Mouse (Mus musculus): ENCODE data around the gene Zc3h8. TPM values are rescaled to one million over a fixed set of nuclear protein-coding genes. Genes with fewer than 3 reads are reported as not detected.
A peak's percentile ranks its signal among the peaks of the same experiment; 100 is the strongest.

The Zc3h8 gene
- polyA plus RNA-seq, 1 experiment = 1.6 TPM

DNA sequence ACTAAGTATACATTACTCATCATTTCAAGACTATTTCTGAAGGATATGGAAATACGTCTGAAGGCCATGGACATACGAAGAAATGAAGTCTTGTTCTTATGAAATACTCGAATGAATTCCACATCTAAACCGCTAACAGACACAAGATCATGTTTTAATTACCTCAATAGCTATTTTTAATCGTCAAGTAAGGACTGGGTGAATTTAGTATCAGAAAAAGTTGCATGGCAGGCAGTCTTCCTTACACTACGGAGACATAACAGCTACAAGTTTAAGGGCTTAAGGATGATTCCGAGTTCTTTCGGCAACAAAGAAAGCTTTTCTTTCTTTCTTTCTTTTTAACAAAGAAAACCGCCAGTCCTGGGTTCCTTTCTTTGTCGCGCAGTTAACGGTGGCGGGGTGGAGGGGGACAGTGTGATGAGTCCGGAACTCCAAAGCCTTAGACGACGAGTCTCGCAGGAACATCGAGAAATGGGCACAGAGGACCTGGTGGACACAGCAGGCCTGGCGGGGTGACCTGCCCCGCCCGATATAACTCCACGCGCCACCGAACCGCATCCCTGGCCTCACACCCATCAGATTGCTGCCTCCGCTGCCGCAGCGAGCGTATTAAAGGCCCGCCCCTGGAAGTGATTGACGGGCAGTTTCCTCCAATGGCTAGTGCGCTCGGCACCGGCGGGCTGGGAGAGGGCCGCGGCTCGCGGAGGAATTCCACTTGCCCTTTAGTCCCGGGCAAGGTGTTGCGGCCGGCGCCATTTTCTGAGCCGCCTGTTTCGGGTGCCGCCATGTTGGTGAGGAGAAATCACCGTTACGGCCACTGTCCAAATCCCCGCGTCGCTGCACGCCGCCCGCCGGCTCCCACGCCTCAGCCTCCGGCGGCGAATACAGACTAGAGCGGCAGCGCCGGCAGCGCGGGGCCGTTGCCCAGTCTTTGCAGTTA, 23.0 kb upstream of the Zc3h8 start, which contains the start of gene Zc3h6:
Gene Zc3h6, plus strand, starts transcription at position 762 of the 940 bp plus-strand sequence.
- Histone ChIP-seq H3K27ac (ENCODE audit: control insufficient read depth, insufficient read depth, low read length) (peak within 1 kb of the TSS; percentile 92), H3K4me1 (replicated peaks; ENCODE audit: control insufficient read depth, insufficient read depth, low read length) (peaks cover 2% of the 10 kb centered on the region; the same call in 1 of the 2 replicates), H3K27me3 (ENCODE audit: control insufficient read depth, insufficient read depth, low read length) (no peaks in the 10 kb centered on the region), H3K36me3 (ENCODE audit: control insufficient read depth, insufficient read depth, low read length) (no peaks in the 10 kb centered on the region), H3K4me3 (ENCODE audit: control insufficient read depth, insufficient read depth, low read length) (peak within 1 kb of the TSS; percentile 89)
- 1% methylated on average over 65 of the region's 65 CpGs for WGBS
- peak; percentile 97 for DNase-seq
- no peak; the same call in 1 of the 2 replicates for TF ChIP-seq CTCF (IDR thresholded peaks at IDR 0.05; ENCODE audit: borderline replicate concordance, control insufficient read depth, extremely low read depth, insufficient read depth, low read length, poor library complexity)
- peak; percentile 92 for TF ChIP-seq POLR2A (IDR thresholded peaks at IDR 0.05; ENCODE audit: control insufficient read depth, extremely low read depth, insufficient read depth, low read length, poor library complexity)

DNA sequence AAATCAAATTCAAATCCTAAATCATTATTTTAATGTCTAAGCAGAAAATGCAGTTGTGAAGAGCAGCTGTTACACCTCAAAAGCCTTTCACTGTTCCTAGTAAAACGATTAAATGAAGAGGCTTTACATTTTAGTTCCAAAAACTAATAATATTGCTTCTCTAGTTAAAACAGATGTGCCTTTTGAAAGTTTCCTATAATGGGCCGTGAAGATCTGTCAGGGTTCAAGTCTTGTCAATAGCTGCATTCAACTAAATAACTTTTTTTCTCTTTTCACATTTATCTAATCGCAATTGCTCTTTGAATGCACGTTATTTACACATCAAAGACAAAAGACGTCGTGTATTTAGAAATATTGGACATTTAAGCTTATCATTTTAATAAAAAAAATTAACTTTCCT, 22.4 kb upstream of the Zc3h8 start:
- Histone ChIP-seq H3K27me3 (ENCODE audit: control insufficient read depth, insufficient read depth, low read length) (no peaks in the 10 kb centered on the region), H3K4me3 (ENCODE audit: control insufficient read depth, insufficient read depth, low read length) (no peak overlapping the region), H3K36me3 (ENCODE audit: control insufficient read depth, insufficient read depth, low read length) (no peaks in the 10 kb centered on the region), H3K4me1 (replicated peaks; ENCODE audit: control insufficient read depth, insufficient read depth, low read length) (peaks cover 2% of the 10 kb centered on the region; the same call in 1 of the 2 replicates), H3K27ac (ENCODE audit: control insufficient read depth, insufficient read depth, low read length) (no peak overlapping the region)
- WGBS = 7% methylated on average over 6 of the region's 6 CpGs
- DNase-seq = no peak
- TF ChIP-seq CTCF (IDR thresholded peaks at IDR 0.05; ENCODE audit: borderline replicate concordance, control insufficient read depth, extremely low read depth, insufficient read depth, low read length, poor library complexity) (no peak), POLR2A (IDR thresholded peaks at IDR 0.05; ENCODE audit: control insufficient read depth, extremely low read depth, insufficient read depth, low read length, poor library complexity) (no peak)

DNA sequence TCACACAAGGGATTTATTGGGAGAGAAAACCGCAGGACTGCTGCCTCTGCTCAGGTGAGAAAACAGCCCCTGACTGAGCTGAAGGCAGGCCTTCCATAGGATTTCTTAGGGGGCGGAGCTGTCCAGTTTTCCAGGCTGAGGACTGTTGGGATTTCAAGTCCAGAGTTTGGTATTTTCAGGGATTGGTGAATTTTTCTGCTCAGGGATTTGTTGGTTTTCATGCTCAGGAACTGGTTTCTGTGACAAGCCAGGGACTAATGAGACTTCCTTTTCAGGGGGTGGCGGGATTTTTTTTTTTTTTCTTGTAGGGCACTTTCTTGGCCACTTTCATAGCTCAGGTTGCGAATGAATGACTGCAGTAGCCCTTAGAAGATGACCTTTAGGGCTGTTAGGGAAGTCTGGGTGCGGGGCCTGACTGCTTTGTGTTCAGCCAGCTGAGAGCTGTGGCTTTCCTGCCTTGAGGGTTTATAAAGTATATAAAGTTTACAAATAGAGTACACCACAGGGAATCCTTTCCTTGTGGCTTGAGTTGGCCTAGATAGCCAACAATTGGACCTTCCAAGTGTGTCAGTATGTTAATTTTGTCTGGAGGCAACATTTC, 21.7 kb upstream of the Zc3h8 start:
- Histone ChIP-seq H3K4me1 (replicated peaks; ENCODE audit: control insufficient read depth, insufficient read depth, low read length) (peaks cover 2% of the 10 kb centered on the region; the same call in 1 of the 2 replicates), H3K27ac (ENCODE audit: control insufficient read depth, insufficient read depth, low read length) (no peak overlapping the region), H3K36me3 (ENCODE audit: control insufficient read depth, insufficient read depth, low read length) (no peaks in the 10 kb centered on the region), H3K4me3 (ENCODE audit: control insufficient read depth, insufficient read depth, low read length) (no peak overlapping the region), H3K27me3 (ENCODE audit: control insufficient read depth, insufficient read depth, low read length) (no peaks in the 10 kb centered on the region)
- 75% methylated on average over 5 of the region's 5 CpGs for WGBS
- no peak for DNase-seq
- TF ChIP-seq CTCF (IDR thresholded peaks at IDR 0.05; ENCODE audit: borderline replicate concordance, control insufficient read depth, extremely low read depth, insufficient read depth, low read length, poor library complexity) (no peak), POLR2A (IDR thresholded peaks at IDR 0.05; ENCODE audit: control insufficient read depth, extremely low read depth, insufficient read depth, low read length, poor library complexity) (no peak)

DNA sequence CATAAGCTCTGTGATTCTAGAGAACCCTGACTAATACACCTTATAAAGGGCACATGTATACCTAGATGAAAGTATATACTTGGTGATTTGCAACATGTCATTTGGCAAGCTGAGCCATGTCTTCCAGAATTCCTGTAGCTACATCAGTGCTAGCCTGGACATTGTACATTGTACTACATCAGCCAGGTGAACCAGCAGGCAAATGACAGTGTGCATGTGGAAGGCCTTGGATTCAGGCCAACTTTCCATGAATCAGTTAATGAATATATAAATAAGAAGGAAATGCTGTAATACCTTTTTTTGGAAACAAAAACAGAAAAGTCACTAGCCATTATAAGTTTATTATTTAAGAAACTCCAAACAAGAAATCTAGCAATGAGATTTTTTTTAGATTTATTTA, 10.3 kb upstream of the Zc3h8 start:
- H3K27ac ChIP-seq (ENCODE audit: control insufficient read depth, insufficient read depth, low read length) = no peak overlapping the region
- no peaks in the 10 kb centered on the region for H3K4me1 ChIP-seq (replicated peaks; ENCODE audit: control insufficient read depth, insufficient read depth, low read length)
- DNase-seq = no peak
- no peak for TF ChIP-seq POLR2A (IDR thresholded peaks at IDR 0.05; ENCODE audit: control insufficient read depth, extremely low read depth, insufficient read depth, low read length, poor library complexity)
- no peak for TF ChIP-seq CTCF (IDR thresholded peaks at IDR 0.05; ENCODE audit: borderline replicate concordance, control insufficient read depth, extremely low read depth, insufficient read depth, low read length, poor library complexity)
- no peak overlapping the region for H3K4me3 ChIP-seq (ENCODE audit: control insufficient read depth, insufficient read depth, low read length)
- H3K27me3 ChIP-seq (ENCODE audit: control insufficient read depth, insufficient read depth, low read length) = no peaks in the 10 kb centered on the region
- no peaks in the 10 kb centered on the region for H3K36me3 ChIP-seq (ENCODE audit: control insufficient read depth, insufficient read depth, low read length)

DNA sequence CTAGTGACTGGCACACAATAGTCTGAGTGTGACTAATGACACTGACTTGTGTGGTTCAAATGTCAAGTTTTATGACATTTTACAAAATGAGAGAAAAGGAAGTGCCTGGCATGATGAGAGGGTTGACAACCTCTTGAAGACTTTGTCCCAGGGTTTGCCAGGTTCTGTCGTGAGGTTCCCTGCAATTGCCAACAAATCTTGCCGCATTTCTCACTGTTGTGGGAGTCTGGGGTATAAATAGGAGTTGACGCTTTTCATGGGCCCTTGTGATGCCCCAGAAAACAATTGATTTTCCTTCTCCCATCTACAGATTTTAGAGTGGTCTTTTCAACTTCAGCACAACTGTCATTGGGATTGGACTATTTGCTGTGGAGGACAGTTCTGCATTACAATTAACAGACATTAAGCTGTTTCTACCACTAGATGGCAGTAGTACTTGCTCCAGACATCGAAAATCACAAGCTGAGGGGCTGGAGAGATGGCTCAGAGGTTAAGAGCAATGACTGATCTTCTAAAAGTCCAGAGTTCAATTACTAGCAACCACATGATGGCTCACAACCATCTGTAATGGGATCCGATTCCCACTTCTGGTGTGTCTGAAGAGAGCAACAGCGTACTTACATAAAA, 4.2 kb upstream of the Zc3h8 start:
- Histone ChIP-seq H3K4me1 (replicated peaks; ENCODE audit: control insufficient read depth, insufficient read depth, low read length) (no peaks in the 10 kb centered on the region), H3K4me3 (ENCODE audit: control insufficient read depth, insufficient read depth, low read length) (no peak overlapping the region), H3K27me3 (ENCODE audit: control insufficient read depth, insufficient read depth, low read length) (no peaks in the 10 kb centered on the region), H3K36me3 (ENCODE audit: control insufficient read depth, insufficient read depth, low read length) (no peaks in the 10 kb centered on the region), H3K27ac (ENCODE audit: control insufficient read depth, insufficient read depth, low read length) (no peak overlapping the region)
- 43% methylated on average over 6 of the region's 6 CpGs for WGBS
- TF ChIP-seq POLR2A (IDR thresholded peaks at IDR 0.05; ENCODE audit: control insufficient read depth, extremely low read depth, insufficient read depth, low read length, poor library complexity) = no peak
- TF ChIP-seq CTCF (IDR thresholded peaks at IDR 0.05; ENCODE audit: borderline replicate concordance, control insufficient read depth, extremely low read depth, insufficient read depth, low read length, poor library complexity) = no peak
- no peak for DNase-seq

DNA sequence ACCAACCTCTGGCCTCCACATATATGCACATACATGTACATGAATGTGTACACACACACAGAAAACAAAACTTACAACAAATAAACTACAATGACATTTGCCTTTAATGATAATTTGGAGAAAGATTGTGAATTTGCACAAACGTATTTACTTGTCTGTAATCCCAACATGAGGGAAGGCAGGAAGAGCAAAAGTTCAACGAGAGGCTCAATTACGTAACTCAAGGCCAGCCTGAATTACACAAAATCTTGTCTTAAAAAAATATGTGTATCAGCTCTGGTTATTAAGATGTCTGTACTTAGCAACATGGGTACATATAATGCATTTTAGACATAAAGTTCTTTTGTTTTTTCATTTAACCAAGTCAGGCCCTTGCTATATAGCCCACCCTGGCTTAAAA, 7.6 kb downstream of the Zc3h8 start:
- peaks cover 6% of the 10 kb centered on the region; the same call in 1 of the 2 replicates for H3K36me3 ChIP-seq (ENCODE audit: control insufficient read depth, insufficient read depth, low read length)
- no peak for DNase-seq
- WGBS = 96% methylated on average over 3 of the region's 3 CpGs
- no peaks in the 10 kb centered on the region for H3K27me3 ChIP-seq (ENCODE audit: control insufficient read depth, insufficient read depth, low read length)
- TF ChIP-seq CTCF (IDR thresholded peaks at IDR 0.05; ENCODE audit: borderline replicate concordance, control insufficient read depth, extremely low read depth, insufficient read depth, low read length, poor library complexity) (no peak), POLR2A (IDR thresholded peaks at IDR 0.05; ENCODE audit: control insufficient read depth, extremely low read depth, insufficient read depth, low read length, poor library complexity) (no peak)
- no peak overlapping the region for H3K4me3 ChIP-seq (ENCODE audit: control insufficient read depth, insufficient read depth, low read length)
- H3K27ac ChIP-seq (ENCODE audit: control insufficient read depth, insufficient read depth, low read length) = no peak overlapping the region
- no peaks in the 10 kb centered on the region for H3K4me1 ChIP-seq (replicated peaks; ENCODE audit: control insufficient read depth, insufficient read depth, low read length)

Measured in thymus, adult 2 months (tissue).